Mouse (Mus musculus) megakaryocyte, embryonic 14.5 days (primary cell): ENCODE measurements at regions not wholly inside any gene's neighbourhood (a gene's known extent, or its start where the extent isn't known, plus 50 kb on each side); places are given as distances from the start of the nearest gene placed in this dataset.
"Not testable (repeated sequence)": the region's sequence is repeated elsewhere in the genome, so short reads cannot be mapped to it uniquely, and the experiment has no call there.

Experiments used
- H3K27me3 ChIP-seq: replicated peaks from 2 replicates; pipeline ENCODE3; 2012; ENCODE audit warnings: inconsistent platforms
- H3K36me3 ChIP-seq: replicated peaks from 2 replicates; pipeline ENCODE3; 2012; ENCODE audit warnings: low read length, inconsistent platforms, mixed read lengths
- H3K4me1 ChIP-seq: 2 replicates; pipeline ENCODE4 v1.6.1; 2012; ENCODE audit warnings: inconsistent platforms
- H3K4me3 ChIP-seq: replicated peaks from 2 replicates; pipeline ENCODE3; 2012; ENCODE audit warnings: moderate library complexity, mild to moderate bottlenecking, inconsistent platforms
- H3K9me3 ChIP-seq: 2 replicates; pipeline ENCODE4 v1.6.1; 2012; ENCODE audit warnings: inconsistent platforms
- FLI1 ChIP-seq: IDR thresholded peaks from 2 replicates; pipeline ENCODE4 v1.6.1; 2012; ENCODE audit warnings: low read length, inconsistent platforms, mixed read lengths
- GATA1 ChIP-seq: IDR thresholded peaks from 3 replicates; pipeline ENCODE4 v1.6.1; 2012; ENCODE audit warnings: mixed read lengths, low read length, inconsistent platforms, borderline replicate concordance

DNA sequence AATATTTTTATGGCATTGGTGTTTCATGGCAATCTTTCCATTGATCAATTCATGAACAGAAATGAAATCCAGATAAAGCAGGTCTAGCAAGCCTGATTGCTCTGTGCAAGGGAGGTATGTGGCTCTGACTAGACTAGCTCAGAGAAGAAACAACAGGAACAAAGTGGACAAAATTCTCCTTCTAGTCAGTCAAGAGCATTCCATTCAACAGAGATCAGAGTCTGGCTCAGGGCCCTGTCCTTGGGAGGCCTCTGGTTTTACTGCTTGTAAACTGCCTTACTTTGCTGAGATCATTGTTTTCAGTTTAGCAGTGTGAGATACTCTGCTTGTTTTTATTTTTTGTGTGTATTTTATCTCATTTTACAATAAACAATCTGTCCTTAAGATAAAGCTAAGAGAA lies 607.2 kb downstream of the Anxa1 start:
- Histone ChIP-seq H3K27me3 (no peaks in the 10 kb centered on the region), H3K9me3 (no peaks in the 10 kb centered on the region), H3K4me1 (no peaks in the 10 kb centered on the region), H3K36me3 (no peaks in the 10 kb centered on the region), H3K4me3 (no peak overlapping the region)
- no peak for TF ChIP-seq FLI1
- TF ChIP-seq GATA1 = no peak

DNA sequence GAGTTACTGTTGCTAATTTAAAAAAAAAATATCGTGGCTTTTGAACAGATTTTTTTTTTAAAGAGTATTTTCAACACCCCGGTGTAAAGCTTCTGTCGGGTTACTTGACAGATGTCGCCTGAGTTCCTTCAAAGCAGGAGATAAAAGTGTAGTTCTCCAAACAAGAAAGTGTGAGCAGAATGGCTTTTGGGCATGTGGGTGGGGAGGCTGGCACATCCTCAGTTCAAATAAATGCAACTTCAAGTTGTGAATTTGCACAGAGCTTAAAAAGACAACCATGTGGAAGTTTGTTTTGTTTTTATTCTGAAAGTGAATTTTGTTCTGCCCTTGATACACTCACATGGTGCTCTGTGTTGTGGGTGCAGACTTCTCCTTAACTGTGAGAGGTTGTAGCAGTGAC lies 612.9 kb downstream of the Anxa1 start:
- Histone ChIP-seq H3K4me1 (no peaks in the 10 kb centered on the region), H3K27me3 (no peaks in the 10 kb centered on the region), H3K36me3 (no peaks in the 10 kb centered on the region), H3K4me3 (no peak overlapping the region), H3K9me3 (no peaks in the 10 kb centered on the region)
- TF ChIP-seq FLI1 (no peak), GATA1 (no peak)

DNA sequence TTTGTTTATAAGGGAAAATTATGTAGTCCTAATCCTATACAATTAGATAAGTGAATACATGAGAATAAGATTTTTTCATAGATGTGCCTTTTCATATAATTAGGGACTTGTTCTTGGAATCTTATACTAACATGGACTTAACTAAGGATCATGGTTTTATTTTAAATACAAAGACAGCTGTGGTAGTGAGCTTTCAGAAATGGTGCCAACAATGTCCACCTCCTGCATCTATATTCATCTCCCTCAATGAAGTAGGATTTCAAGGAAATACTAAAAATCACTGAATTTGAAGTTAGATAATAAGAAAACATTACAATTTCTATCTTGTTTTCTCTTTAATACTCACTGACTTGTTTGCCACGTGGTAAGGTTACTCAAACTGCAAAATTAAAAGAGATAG lies 619.8 kb downstream of the Anxa1 start:
- Histone ChIP-seq H3K36me3 (no peaks in the 10 kb centered on the region), H3K9me3 (no peaks in the 10 kb centered on the region), H3K27me3 (no peaks in the 10 kb centered on the region)

DNA sequence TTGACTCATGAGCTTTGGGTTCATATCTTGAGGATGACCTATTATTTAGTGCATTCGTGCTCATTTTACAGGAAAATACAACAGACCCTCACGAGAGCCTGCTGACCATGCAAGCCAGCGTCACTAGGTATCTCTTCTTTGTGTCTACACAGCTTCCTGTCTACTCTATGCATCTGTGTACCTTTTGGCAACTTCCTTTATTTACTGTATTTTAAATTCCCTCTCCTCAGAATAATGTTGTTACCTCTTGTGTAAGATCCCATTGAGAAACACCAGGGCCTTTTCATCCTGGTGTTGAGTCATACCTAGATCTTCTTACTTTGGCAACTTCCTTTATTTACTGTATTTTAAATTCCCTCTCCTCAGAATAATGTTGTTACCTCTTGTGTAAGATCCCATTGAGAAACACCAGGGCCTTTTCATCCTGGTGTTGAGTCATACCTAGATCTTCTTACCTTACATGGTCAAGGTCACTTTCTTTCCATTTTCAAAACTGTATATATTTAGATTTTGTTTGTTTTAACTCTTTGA lies 639.1 kb upstream of the Rorb start:
- not testable (repeated sequence) for H3K4me1 ChIP-seq, H3K36me3 ChIP-seq, H3K9me3 ChIP-seq, H3K4me3 ChIP-seq, H3K27me3 ChIP-seq

More for the DNA sequence above, 619.8 kb downstream of the Anxa1 start:
- H3K4me1 ChIP-seq = no peaks in the 10 kb centered on the region
- no peak overlapping the region for H3K4me3 ChIP-seq
- TF ChIP-seq GATA1 = no peak

DNA sequence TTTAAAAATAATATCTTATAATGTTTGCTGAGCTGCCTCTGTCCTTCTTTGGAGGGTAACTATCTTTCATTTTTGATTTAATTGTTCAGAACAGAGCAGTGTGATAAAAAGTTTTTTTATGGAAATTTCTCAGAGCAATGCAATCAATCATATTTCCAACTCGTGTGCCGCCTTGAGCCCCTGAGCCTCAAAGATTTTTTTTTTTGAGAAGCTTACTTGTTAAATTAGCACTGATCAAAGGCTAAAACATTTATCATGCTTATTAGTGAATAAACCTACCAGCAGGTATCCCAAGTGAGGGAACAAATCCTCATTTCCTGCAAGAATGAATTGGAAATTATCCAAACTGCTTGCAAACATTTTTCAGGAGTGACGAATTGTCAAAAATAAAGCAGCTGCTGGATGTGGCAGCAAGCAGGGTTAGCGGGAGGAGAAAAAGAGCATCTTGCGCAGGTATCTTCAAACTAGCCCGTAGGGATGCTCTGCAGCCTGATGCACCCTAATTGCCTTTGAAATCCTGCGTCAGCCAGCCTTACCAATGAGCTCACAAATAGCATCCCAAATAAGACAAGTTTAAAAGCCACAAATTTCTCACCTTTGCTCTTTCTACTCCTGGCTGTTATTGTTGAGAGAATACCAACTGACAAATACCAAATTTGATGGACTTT lies 637.0 kb upstream of the Rorb start:
- no peaks in the 10 kb centered on the region for H3K9me3 ChIP-seq
- H3K27me3 ChIP-seq = no peaks in the 10 kb centered on the region
- no peaks in the 10 kb centered on the region for H3K4me1 ChIP-seq
- no peak overlapping the region for H3K4me3 ChIP-seq
- TF ChIP-seq FLI1 (no peak), GATA1 (no peak)
- H3K36me3 ChIP-seq = no peaks in the 10 kb centered on the region

DNA sequence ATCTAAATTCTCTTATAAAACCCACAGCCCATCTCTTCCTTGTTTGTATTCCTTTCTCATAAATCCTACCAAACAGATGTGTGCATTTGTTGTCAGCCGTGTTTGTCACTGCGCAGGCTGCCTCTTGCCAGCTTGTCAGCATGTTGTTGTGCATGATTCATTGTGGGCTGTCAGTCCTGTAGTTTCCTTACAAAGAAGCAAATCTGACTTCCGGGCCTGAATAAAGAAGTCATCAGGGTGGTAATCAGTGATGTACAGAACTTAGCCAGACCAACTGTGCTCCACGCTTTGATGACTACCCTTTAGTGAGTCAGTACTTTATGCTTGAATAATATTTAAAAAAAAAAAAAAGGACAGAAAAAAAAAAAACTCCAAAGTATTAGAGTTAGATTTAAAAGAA lies 608.9 kb upstream of the Rorb start:
- Histone ChIP-seq H3K9me3 (no peaks in the 10 kb centered on the region), H3K4me1 (no peaks in the 10 kb centered on the region), H3K4me3 (no peak overlapping the region), H3K27me3 (no peaks in the 10 kb centered on the region), H3K36me3 (no peaks in the 10 kb centered on the region)
- no peak for TF ChIP-seq FLI1
- TF ChIP-seq GATA1 = no peak
